Mouse (Mus musculus): ENCODE measurements around the gene Jak3.
"Not testable (repeated sequence)": the region's sequence is repeated elsewhere in the genome, so short reads cannot be mapped to it uniquely, and the experiment has no call there.

Gene Jak3

DNA sequence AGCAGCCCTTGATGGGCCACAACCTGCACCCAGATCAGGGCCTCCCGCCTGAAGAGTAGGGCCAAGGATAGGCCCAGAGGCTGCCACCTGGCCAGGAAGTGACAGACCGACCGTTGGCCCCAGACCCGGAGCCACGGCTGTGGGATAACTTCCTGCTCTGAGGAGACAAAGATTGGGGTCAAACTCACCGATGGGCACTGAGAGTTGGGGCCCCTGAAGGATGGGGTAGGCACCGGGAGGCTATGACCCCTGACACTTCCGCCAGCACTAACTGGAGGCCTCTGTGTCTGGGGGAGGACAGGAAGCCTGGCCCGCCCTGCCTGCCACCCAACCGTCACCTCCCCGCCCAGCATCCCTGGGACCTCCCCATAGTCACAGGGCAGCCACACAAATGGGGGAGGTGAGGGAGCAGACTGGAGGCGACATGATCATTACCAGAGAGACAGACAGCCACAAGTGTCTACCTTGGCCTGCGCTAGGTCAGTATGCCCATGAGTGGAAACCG lies 47.0 kb downstream of the Jak3 start:
- no peak for DNase-seq (ENCODE audit: low spot score)

DNA sequence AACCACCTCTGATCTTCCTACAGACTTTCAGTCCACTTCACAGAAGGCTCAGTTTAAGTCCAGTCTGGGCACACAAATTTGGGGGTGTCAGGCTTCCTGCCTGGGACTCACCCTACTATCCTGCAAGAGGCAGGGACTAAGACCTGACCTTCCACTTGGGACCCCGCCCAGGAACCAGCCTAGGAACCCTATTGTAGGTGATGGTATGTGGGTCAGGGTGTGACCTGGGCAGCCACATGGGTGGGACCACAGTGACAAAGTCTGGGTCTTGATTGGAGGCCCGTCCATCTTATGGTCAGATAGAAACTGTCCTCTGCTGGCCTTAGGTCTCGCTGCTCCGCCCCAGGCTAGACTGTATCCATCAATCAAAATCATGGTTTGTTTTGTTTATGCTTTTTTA lies 48.3 kb downstream of the Jak3 start:
- no peak for DNase-seq (ENCODE audit: low spot score)

DNA sequence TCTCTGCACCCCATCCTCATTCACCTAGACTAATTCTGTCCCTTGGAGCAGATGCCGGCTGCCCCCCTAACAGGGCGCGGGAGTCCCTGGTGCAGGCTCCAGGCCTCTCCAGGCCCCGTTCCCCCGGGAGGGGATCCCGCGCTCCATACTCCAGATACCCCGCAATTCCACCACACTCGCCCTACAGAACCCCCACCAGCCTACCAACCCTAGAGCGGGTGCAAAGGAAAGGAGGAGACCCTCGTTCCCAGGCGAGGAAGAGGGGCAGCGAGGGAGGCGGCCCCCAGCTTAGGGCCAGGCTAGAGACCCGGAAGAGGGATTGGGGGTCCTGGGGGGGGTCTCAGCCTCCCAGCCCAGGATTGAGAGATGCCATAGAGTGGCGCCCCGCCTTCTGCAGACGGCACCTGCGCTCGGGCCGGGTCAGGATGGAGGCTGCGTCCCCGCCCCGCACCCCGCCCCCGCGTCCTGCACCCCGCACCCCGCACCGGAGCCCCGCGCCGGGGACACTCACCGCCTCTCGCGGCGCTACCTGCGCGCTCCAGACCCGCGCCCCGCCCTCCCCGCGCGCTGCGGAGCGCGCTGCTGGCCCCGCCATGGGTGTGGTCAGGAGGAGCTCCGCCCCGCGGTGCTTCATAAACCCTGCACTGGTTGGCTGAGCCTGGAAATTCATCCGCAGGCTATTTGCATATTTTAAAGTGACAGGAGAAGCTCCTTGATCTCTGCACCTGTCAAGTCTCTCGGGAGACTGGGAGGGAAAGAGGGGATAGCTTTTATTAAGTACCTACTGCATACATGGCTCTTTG lies 49.2 kb downstream of the Jak3 start, which contains the start of gene Fcho1:
Fcho1 (minus strand) TSS at position 595 of the 803 bp plus-strand sequence.
- DNase-seq (ENCODE audit: low spot score): no peak

DNA sequence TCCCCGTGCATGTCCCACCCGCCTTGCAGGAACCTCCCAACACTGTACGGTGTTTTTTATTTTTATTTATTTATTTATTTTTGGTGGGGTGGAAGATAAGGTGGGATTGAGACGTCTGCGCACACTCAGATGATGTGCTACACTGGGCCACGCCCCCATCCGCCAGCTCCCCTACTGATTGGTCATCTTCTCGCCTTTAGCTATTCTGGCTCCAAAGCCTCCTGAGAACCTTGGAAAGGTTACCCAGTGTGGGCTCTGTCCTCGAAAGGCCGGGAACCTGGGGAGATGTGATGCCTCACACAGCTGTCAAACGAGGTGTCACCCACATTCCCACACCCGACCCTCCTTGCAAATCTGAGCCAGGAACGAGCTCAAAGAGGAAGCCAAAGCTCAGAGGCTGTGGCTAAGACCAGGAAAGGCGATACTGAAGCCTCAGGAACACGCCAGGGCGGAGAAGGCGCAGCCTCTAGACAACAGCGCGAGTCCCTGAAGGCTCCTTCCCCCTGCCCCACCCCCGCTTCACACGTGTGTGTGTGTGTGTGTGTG lies 52.2 kb downstream of the Jak3 start:
- DNase-seq (ENCODE audit: low spot score): no peak

DNA sequence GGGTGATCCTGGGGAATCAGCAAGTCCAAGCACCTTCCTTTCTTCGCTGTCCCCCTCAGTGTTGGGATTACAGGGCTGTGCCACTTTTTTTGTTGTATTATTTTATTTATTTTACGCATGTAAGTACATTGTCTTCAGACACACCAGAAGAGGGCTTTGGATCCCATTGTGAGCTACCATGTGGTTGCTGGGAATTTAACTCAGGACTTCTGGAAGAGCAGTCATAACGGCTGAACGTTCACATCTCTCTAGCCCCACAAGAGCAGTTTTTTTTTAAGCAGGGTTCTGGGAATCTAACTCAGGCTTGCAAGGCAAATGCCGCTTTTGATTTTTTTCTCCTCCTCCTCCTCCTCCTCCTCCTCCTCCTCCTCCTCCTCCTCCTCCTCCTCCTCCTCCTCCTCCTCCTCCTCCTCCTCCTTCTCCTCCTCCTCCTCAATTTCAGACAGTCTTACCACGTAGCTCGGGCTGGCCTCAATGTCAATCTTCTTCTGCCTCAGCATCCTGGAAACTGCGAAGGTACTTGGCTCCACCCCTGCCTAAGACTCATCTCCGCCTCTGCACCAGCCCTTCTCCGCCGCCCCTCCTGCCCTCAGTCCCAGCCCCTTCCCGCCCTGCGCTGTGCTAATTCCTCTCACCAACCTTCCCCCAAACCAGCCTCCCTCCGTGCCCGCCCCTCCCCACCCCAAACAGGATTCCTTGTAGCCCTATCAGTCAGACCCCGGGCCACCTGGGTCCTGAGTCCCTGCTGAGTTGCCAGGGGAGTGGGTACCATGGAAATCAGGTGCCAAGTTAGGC lies 52.9 kb downstream of the Jak3 start:
- no peak for DNase-seq (ENCODE audit: low spot score)

DNA sequence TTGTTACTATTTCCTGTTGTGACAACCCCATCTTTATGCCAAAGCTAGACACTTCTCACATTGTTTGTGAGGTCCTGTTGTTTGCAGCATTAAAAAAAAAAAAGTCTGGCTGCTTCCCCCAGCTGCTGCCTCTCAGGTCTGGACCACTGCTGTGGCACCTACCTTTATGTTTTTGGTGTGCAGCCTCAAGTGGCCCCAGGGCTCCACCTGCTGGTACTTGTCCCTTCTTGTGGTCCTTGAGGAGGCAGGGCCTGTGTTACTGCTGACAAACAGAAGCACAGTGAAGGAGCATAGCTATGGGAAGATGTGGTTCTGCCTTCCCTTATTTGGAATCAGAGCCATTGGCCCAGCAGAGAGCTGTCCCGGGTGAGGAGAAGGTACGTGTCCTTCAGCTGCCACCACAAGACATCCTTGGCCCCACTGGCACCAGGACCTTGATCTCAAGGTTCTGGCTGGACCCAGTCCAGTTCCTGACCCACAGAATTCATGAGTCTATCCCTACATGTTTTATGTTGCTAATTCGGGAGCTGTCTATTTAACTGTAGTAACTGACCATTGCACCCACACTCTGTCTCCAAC lies 55.6 kb downstream of the Jak3 start:
- no peak for DNase-seq (ENCODE audit: low spot score)

DNA sequence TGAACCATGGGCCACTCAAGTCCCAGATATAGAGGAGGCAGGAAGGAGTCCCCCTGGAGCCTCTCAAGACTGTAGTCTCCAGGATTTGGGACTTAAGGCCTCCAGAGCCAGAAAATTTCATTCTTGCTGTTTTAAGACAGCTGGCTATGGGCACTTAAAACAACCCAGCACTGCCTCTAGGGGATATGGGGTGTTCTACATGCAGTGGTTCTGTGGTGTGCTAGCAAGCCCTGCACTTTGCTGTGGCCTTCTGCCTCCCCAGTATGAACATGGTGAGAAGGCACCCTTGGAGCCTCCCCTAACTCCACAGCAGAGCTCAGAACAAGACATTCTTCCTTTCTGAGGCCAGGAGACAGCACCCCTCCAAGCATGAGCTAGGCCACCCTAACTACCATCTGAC lies 62.2 kb downstream of the Jak3 start:
- not testable (repeated sequence) for DNase-seq (ENCODE audit: low spot score)
